Mouse (Mus musculus) adrenal gland, adult 18-20 months (tissue): ENCODE measurements around the gene Calcoco1. TPM values are rescaled to one million over a fixed set of nuclear protein-coding genes. Genes with fewer than 3 reads are reported as not detected.
"Not testable (repeated sequence)": the region's sequence is repeated elsewhere in the genome, so short reads cannot be mapped to it uniquely, and the experiment has no call there.

Experiments
- DNase-seq, 2 experiments: peaks; one replicate each; pipeline ENCODE4 v3.0.0; 2021 to 2022; ENCODE audit warnings: low spot score in 2 of 2
- total RNA-seq, 2 experiments: library from RNA; stranded (reverse); gene quantifications; 1 replicate in 1 of 2; 2 replicates in 1 of 2; pipeline ENCODE4 v1.2.3; 2021

Calcoco1 gene
- total RNA-seq, 2 experiments from 2014 or later: 95.4 to 106 TPM

DNA sequence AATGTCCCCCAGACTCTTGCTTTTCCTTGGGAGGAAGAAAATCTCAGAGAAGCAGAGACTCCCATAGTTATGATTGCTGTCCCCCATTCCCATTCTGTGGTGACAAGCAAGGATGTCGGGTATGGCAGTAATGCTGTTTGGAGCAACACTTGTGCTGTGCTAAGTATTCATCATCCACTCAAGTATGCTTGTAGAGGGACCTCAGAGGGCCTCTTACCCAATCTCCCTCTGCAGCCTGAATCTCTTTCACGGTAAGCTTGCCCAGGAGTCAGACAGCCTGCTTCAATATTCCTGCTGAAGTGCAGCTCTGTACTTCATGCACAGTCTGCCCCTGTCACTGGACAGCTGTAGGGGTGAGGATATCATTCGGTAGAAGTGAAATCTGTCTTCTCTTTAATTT is 25.1 kb downstream of the Calcoco1 start:
- no peak for DNase-seq

DNA sequence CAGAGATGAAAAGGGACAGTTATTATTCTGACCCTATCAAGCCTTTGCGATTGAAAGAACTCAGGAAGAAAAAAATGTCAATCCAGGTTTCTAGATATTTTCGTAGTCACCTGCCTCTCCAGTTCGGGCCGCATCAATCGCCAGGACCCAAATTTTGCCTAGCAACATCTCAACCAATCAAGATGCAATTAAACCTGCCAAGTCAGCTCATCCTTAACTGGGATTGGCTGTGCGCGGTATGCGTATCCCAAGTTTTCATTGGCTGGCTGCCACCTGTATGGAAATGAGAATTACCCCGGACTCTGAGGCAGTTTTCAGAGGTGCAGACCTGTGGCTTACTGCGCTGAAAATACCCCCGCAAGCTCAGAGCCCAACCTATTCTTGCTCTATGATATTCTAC is 28.4 kb downstream of the Calcoco1 start:
- peak; percentile 35 to 48 for DNase-seq

DNA sequence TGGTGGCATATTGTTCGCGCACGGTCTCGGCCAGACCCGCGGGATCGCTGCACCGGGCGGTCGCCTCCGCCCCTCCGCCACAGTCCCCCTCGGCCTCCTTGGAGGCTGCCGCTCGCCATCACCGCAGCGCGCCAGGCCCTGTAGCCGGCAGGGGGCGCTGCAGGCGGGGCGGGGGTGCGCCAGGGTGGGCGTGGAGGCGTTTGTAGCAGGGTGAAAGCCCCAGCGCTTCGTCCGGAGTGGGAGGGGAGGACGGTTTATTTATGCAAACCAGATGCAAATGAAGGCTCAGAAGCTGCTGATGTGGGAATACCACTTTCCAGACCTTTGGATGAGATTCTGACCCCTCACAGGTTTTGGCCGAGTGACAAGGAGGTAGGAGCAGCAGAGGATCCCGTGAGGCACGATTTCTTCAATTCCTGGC is 29.0 kb downstream of the Calcoco1 start:
- DNase-seq: peak; percentile 58 to 72

DNA sequence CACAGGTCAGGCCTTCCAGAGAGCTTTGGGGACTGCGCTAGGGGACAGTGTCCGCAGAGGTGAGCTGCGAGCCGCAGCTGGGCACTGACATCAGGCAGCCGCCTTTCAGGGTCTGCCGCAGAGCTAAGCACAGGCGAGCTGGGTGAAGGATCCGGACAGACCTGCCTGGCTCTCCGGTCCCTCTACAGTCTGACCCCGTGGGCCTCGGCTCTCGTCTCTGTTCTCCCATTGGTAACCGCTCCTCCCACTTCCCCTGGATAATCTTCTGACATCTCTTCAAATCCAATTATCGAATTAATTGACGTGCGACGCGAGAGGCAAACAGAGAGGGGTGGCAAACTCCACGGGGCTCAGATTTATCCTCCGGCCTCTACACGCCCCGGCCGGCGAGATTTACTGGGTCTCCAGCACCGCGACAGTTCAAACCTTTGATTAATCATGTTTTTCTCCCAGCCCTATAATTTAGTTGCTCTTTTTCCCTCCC is 29.6 kb downstream of the Calcoco1 start:
- DNase-seq: no peak

DNA sequence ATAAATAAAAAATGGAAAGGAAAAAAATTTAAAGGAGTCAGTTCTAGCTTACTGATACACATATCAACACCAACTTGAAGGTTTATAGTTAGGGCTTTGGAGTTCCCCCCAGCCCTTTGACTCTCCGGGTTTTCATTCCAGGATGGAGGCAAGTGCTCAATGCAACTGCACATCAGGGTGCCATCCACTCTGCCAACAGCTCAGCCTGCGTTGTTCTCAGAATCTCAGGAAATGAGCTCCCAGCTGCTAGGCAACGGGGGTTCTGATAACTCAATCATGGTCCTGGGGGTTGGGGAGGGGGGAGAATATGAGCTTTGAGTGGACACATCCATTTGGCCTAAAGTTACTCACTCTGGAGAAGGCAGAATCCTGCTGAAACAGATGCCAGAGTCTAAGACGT is 36.2 kb downstream of the Calcoco1 start:
- DNase-seq: no peak

DNA sequence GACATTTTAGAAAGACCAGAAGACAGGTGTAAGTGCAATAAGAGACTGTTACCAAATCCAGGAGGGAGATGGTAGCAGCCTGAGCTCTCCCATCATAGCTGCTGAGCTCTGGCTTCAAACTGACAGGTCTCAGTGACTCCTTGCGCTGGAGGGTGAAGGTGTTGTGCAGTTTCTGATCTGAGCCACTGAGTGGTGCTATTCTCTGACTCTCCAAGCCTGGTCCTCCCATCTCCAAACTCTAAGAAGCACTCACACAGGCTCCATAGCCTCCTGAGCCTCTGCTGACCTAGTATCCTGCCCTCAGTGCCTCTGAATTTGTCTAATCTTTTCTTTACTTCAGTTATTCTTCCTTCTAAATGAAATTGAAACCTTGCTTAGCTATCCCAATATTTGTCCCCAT is 38.3 kb downstream of the Calcoco1 start:
- no peak for DNase-seq

DNA sequence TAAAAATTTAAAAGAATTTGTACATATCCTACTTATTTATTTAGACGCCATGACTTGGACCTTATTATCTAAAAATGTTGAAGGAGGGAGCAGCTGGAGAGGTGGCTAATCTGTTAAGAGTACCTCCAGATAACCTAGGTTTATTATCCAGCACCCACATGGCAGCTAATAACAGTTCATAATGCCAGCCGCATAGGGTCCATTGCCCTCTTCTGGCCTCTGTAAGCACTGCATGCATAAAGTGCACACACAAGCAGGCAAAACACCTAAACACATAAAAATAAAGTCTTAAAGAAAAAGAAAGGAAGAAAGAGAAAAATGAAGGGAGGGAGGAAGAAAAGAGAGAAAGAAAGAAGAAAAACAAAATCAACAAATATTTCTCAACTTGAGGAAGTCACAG is 45.6 kb downstream of the Calcoco1 start:
- DNase-seq: no peak

DNA sequence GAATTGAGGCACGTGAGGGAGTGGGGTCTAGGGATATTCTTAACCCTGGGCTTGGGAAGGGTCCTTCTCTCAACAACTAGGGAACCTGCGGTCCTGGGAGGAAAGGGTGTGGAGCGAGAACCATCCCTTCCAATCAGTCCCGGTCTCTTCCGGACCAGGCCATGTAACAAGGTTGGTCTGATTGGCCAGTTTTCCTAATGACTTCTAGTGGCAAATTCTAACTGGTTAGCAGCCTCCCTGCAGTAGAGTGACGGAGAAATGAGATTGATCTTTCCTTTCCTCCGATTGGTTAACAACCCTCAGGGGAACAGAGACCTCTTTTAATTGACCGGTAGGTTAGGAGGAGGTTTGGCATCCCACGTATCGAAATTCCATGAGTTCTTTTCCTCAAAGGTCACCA is 48.4 kb downstream of the Calcoco1 start:
- peak in 1 of 2 experiments; percentile 15 for DNase-seq

DNA sequence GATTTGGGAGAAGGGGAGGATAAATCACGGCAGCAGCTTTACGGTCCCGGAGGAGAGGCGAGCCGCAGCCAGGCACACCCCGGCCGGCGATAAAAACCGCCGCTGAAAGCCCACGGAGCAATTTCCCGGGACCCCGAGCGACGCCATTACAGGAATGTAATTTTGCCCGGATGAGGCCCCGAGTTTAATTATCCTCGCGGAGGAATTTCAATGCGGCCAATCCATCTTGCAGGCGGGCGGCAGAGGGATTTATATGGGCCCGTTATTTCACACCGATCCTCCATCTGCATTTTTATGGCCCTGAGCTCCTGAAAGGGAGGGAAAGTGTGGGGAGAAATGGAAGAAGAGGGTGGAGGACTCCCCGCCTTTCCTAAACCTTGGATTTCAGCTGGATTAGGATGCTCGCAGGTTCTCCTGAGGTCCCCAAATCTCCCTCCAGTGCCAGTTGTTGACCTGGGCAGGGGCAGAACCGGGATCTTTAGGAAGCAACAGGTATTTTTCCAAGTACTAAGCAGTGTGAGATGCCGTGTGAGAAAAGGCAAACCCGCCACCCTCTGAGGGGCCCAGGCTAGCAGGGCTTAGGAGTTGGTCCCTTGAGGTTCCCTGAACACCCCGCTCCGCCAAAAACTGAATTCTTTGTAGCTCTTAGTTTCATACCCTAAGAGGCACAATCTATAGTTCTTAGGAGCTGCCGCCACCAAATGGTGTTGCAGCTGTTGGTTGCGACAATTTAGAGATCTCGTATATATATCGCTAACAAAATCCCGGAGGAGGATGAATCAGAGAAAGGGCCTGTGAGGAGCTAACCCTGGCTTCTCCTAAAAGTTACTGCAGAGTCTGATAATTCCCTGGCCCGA is 49.5 kb downstream of the Calcoco1 start, which contains the start of gene Atp5g2:
Gene Atp5g2 (minus strand): TSS at position 138 of the 857 bp plus-strand sequence.
- DNase-seq: peak; percentile 46 to 47

DNA sequence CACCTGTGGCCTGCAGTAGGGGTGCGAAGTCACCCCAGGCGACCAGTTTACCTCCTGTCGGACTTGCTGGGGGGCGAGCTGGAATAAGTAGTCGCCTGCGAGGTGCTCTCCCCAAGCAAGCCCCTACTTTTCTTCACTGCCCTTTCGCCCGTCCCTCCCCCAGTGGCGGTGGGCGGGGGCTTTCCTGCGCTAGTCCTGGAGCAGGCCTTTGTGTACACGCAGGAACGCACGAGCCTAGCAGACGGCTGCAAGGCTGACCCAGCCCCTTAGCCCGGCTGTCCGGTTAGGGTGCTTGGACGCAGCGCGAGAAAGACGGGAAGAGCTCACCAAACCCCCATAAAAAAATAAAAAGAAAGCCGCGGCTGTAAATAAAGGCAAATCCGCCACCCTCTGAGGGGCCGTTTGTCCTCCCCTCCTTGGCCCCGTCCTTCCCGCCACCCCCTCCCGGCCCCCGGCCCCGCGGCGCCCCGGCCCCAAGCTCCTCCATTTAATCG is 50.2 kb downstream of the Calcoco1 start:
- DNase-seq: peak; percentile 84 to 86

DNA sequence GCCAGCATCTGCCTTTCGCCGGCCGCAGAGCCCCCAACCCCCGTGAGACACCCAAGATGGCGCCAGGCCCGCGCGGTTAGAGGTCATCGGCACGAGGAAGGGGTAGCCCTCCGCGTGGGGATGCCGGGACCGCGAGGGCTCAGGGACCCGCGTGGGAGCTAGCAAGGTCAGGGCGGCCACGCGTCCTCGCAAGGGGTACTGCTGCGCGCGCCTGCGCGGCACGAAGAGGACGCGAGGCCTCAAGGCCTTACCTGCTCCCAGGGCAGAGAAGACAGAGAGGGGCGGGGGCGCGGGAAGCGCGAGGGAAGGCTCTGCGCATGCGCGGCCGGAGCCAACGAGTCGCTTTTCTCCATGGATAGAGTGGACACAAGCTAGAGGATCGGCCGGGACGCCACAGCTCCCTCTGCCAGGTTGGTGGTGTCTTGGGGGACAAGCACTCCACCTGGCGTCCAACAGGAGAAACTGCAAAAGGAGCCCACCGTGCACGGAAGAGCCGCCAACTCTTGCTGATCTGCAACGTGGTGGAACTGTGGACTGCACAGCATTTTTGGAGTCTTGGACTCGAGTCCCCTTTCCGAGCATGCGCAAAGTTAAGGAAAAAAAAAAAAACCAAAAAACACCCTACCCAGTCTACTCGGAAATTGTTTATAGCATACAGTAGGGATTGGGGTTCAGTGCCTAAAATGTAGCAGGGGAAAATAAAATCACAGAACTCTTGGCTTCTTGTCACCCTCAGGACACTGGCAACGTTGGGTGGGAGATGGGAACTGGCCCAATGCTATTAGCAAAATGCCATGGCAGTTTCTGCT is 51.0 kb downstream of the Calcoco1 start:
- peak; percentile 93 to 94 for DNase-seq

DNA sequence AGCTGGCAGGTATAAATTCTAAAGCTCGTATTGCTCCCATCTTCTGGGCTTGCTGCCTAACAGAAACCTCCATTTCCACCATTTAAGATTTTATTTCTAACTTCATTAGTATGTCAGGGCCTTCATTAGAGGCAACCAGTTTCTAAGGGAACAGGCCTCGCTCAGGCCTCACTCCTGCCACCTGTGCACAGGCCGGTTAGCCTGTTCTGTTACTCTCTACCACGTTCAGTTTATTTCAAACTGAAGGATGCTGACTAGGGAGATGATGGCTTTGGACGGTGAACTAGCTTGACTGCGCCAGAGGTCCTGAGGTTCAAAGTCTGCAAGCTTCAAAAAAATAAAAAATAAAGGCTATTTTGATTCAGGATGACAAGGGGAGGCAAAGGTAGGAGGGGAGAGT is 51.7 kb downstream of the Calcoco1 start:
- DNase-seq: peak in 1 of 2 experiments; percentile 18

DNA sequence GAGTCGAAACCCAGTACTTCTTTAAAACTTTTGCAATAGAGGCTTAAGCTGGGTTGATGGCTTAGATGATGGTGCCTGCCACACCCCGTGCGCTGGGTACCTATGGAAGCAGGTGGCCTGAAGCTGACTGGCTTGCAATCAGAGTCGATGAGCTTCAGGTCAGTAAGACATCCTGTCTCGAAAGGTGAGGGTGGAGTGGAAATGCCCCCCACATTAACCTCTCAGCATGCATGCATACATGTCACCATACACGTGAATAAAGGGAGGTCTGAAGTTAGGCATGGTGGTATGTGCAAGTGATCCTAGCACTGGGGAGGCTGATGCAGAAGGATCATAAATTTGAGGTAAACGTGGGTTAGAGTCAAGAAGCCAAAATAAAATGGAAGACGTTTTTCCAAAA is 52.4 kb downstream of the Calcoco1 start:
- no peak for DNase-seq

DNA sequence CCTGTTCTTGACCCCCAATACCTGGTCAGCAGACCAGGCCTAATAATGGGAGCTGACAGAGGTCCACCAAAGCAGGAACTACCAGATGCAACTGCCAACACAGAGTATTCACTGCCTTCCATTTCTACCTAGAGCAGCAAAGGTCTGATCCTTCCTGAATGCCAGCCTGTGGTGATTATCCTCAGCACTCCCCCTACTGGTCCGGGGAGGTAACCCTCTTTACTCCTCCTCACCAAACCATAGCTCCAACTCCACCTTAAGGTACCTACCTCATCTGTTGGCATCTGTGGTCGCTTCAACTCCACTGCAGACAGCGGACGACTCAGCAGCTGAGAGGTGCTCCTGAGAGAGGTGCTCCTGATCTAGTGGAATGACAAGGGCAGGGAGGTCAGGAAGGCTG is 56.5 kb downstream of the Calcoco1 start:
- peak; percentile 24 to 56 for DNase-seq

DNA sequence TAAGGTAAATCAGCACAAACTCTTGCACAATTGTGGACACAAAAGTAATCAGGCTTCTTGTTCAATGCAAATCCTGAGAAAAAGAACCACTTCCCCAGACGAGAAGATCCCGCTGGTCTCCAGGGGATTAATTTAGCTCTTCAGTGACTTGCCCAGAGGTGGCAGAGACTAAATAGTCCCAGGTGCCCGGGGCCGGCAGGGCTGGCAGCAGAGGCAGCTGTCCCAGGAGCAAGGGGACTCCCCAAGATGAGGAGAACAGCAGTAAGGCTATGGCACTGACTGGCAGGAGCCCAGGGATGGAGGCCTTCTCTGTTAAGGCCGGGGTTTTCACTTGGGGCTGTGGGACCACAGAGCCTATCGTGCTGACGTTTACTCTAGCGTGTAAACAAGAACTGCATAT is 58.2 kb downstream of the Calcoco1 start:
- no peak for DNase-seq

DNA sequence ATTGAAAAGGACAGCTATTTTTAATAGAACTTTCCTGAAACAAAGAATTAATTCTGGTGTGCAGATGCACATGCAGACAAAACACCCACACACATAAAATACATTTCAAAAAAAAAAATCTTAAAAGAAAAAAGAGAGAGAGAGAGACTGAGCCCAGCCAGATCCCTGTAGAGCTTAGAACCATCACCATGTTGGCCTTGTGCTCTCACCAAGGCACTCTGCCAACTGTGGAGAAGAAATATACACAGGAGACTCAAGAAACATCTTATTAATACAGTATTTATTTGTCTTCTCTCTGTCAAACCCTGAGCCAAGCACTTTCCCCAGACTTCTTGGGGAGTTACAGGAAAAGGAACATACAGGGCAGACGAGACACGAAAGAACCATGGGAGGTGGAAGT is 59.4 kb downstream of the Calcoco1 start:
- not testable (repeated sequence) for DNase-seq

DNA sequence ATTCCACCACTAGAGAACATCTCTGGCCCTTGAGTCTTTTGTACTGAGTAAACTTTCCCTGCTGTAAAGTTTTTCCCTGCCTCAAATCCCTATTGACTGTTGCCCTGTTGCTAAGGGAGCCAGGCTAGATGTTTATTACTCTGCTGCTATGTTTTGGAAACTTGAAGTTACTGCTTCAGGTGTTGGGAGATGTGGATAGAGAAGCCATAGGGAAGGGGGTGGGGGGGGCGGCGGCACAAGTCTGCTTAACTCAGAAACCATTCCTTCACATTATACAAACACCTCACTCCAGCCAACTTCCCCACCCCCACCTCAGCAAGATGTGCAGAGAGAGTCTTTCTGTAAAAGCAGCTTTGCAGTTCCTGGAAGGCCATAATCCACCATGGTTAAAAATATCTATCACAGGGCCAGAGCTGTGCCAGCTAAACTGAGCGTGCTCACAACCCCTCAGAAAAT is 64.0 kb downstream of the Calcoco1 start:
- no peak for DNase-seq
